Mouse (Mus musculus): Measurements from ENCODE around the gene Krt17. TPM values are rescaled to one million over a fixed set of nuclear protein-coding genes. Genes with fewer than 3 reads are reported as not detected.

Krt17 gene
- polyA plus RNA-seq, 1 experiment from 2014 or later: 1.8 TPM

DNA sequence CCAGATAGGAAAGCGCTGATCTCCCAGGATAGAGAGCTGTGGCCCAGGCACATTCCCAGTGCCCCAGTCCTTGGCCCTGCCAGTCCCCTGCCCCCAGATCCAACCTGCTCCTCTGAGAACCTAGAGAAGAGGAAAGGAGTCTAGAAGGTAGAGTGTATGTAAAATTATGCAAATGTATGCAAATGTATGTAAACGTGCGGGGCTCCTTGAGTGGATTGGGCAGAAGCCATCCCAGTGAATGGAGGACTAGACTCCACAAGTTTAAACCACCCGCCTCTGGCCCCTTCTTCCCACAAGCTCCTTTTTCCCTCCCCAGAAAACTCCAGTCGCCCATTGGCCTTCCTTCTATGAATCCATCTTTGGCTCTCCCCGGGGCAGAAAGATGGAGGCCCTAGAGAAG is 32.1 kb upstream of the Krt17 start:
- H3K9me3 ChIP-seq (replicated peaks; ENCODE audit: control insufficient read depth, low read length): no peaks in the 10 kb centered on the region
- no peak overlapping the region for H3K27ac ChIP-seq (replicated peaks; ENCODE audit: low read depth, low read length)
- ATAC-seq (replicated peaks; ENCODE audit: insufficient number of reproducible peaks, low FRiP score, low TSS enrichment, low read depth) (no peak), DNase-seq (ENCODE audit: low spot score) (no peak)
- H3K4me2 ChIP-seq (ENCODE audit: low read depth, low read length): no peak overlapping the region
- H3K4me1 ChIP-seq (ENCODE audit: control insufficient read depth, insufficient read depth, low read length): no peaks in the 10 kb centered on the region
- H3K36me3 ChIP-seq (replicated peaks; ENCODE audit: control insufficient read depth, insufficient read depth, low read depth, low read length): no peaks in the 10 kb centered on the region
- no peak overlapping the region for H3K4me3 ChIP-seq (ENCODE audit: low read depth, low read length)
- no peak overlapping the region for H3K9ac ChIP-seq (replicated peaks; ENCODE audit: low read length)
- WGBS: 57% methylated on average over 6 of the region's 6 CpGs
- H3K27me3 ChIP-seq (ENCODE audit: control insufficient read depth, insufficient read depth, low read length): no peaks in the 10 kb centered on the region

DNA sequence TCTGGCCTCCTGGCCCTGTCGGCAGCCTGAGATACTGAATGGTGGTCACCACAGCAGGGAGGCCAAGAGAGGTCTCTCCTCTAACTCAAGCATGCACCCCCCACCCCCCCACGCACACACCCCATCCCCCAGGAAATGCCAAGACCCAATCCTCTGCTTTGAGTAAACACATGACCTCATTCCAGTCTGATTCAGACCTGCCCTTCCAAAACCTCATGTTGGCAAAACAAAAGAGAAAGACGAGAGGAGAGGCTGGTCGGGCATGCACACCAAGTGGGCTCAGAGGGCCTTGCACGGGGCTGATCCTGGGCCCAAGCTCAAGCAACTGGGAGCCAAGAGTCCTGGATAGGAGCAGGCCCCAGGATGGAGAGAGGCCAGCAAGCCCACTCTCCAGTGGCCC is 29.4 kb upstream of the Krt17 start:
- Histone ChIP-seq H3K4me2 (ENCODE audit: low read depth, low read length) (no peak overlapping the region), H3K9ac (replicated peaks; ENCODE audit: low read length) (no peak overlapping the region), H3K27me3 (ENCODE audit: control insufficient read depth, insufficient read depth, low read length) (no peaks in the 10 kb centered on the region), H3K27ac (replicated peaks; ENCODE audit: low read depth, low read length) (no peak overlapping the region), H3K4me1 (ENCODE audit: control insufficient read depth, insufficient read depth, low read length) (no peaks in the 10 kb centered on the region), H3K4me3 (ENCODE audit: low read depth, low read length) (no peak overlapping the region), H3K9me3 (replicated peaks; ENCODE audit: control insufficient read depth, low read length) (no peaks in the 10 kb centered on the region), H3K36me3 (replicated peaks; ENCODE audit: control insufficient read depth, insufficient read depth, low read depth, low read length) (no peaks in the 10 kb centered on the region)
- no peak for ATAC-seq (replicated peaks; ENCODE audit: insufficient number of reproducible peaks, low FRiP score, low TSS enrichment, low read depth)
- WGBS: 36% methylated on average over 5 of the region's 5 CpGs
- DNase-seq (ENCODE audit: low spot score): no peak

GRCm38 (mm10) chr11:100288942-100289341 is 28.1 kb upstream of the Krt17 start:
- Histone ChIP-seq H3K4me3 (ENCODE audit: low read depth, low read length) (no peak overlapping the region), H3K4me2 (ENCODE audit: low read depth, low read length) (no peak overlapping the region), H3K4me1 (ENCODE audit: control insufficient read depth, insufficient read depth, low read length) (no peaks in the 10 kb centered on the region), H3K36me3 (replicated peaks; ENCODE audit: control insufficient read depth, insufficient read depth, low read depth, low read length) (no peaks in the 10 kb centered on the region), H3K9me3 (replicated peaks; ENCODE audit: control insufficient read depth, low read length) (no peaks in the 10 kb centered on the region), H3K27ac (replicated peaks; ENCODE audit: low read depth, low read length) (no peak overlapping the region), H3K9ac (replicated peaks; ENCODE audit: low read length) (no peak overlapping the region), H3K27me3 (ENCODE audit: control insufficient read depth, insufficient read depth, low read length) (no peaks in the 10 kb centered on the region)
- DNase-seq (ENCODE audit: low spot score): no peak
- 90% methylated on average over 6 of the region's 6 CpGs for WGBS
- no peak for ATAC-seq (replicated peaks; ENCODE audit: insufficient number of reproducible peaks, low FRiP score, low TSS enrichment, low read depth)

- no peak overlapping the region for H3K4me2 ChIP-seq (ENCODE audit: low read depth, low read length)
- DNase-seq (ENCODE audit: low spot score) (no peak), ATAC-seq (replicated peaks; ENCODE audit: insufficient number of reproducible peaks, low FRiP score, low TSS enrichment, low read depth) (no peak; the same call in 1 of the 2 replicates)
- no peak overlapping the region for H3K4me3 ChIP-seq (ENCODE audit: low read depth, low read length)
- 32% methylated on average over 10 of the region's 10 CpGs for WGBS
- no peak overlapping the region for H3K9ac ChIP-seq (replicated peaks; ENCODE audit: low read length)
- H3K36me3 ChIP-seq (replicated peaks; ENCODE audit: control insufficient read depth, insufficient read depth, low read depth, low read length): no peaks in the 10 kb centered on the region
- H3K27me3 ChIP-seq (ENCODE audit: control insufficient read depth, insufficient read depth, low read length): no peaks in the 10 kb centered on the region
- H3K9me3 ChIP-seq (replicated peaks; ENCODE audit: control insufficient read depth, low read length): no peaks in the 10 kb centered on the region
- H3K4me1 ChIP-seq (ENCODE audit: control insufficient read depth, insufficient read depth, low read length): no peaks in the 10 kb centered on the region
- H3K27ac ChIP-seq (replicated peaks; ENCODE audit: low read depth, low read length): no peak overlapping the region
Observed at GRCm38 (mm10) chr11:100287024-100287423, 26.2 kb upstream of the Krt17 start.

DNA sequence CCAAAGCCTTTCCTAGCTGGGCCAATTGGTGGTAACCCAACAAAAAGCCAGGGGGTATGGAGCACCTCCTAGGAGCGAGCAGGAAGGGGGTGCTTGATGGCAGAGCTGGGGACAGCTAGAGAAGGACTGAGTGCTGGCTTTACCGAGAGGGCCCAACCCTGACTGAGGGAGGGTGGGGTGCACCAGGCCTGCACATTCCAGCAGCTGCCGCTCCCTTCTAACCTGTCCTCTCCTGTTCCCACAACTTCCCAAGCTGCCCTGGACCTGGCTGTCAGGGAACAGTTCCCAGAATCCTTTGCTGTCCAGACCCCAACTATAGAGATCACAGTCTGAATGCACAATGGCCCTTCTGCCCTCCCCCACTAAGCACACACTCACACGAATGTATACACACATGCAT is 24.2 kb upstream of the Krt17 start:
- H3K9me3 ChIP-seq (replicated peaks; ENCODE audit: control insufficient read depth, low read length): no peaks in the 10 kb centered on the region
- H3K4me1 ChIP-seq (ENCODE audit: control insufficient read depth, insufficient read depth, low read length): no peaks in the 10 kb centered on the region
- H3K4me3 ChIP-seq (ENCODE audit: low read depth, low read length): no peak overlapping the region
- H3K9ac ChIP-seq (replicated peaks; ENCODE audit: low read length): no peak overlapping the region
- no peaks in the 10 kb centered on the region for H3K36me3 ChIP-seq (replicated peaks; ENCODE audit: control insufficient read depth, insufficient read depth, low read depth, low read length)
- DNase-seq (ENCODE audit: low spot score) (no peak), ATAC-seq (replicated peaks; ENCODE audit: insufficient number of reproducible peaks, low FRiP score, low TSS enrichment, low read depth) (no peak)
- WGBS: 77% methylated on average over 4 of the region's 4 CpGs
- H3K27ac ChIP-seq (replicated peaks; ENCODE audit: low read depth, low read length): no peak overlapping the region
- no peaks in the 10 kb centered on the region for H3K27me3 ChIP-seq (ENCODE audit: control insufficient read depth, insufficient read depth, low read length)
- no peak overlapping the region for H3K4me2 ChIP-seq (ENCODE audit: low read depth, low read length)

GRCm38 (mm10) chr11:100282549-100282948 is 21.7 kb upstream of the Krt17 start:
- Histone ChIP-seq H3K9ac (replicated peaks; ENCODE audit: low read length) (no peak overlapping the region), H3K36me3 (replicated peaks; ENCODE audit: control insufficient read depth, insufficient read depth, low read depth, low read length) (no peaks in the 10 kb centered on the region), H3K4me1 (ENCODE audit: control insufficient read depth, insufficient read depth, low read length) (no peaks in the 10 kb centered on the region), H3K4me3 (ENCODE audit: low read depth, low read length) (no peak overlapping the region), H3K4me2 (ENCODE audit: low read depth, low read length) (no peak overlapping the region), H3K9me3 (replicated peaks; ENCODE audit: control insufficient read depth, low read length) (no peaks in the 10 kb centered on the region), H3K27me3 (ENCODE audit: control insufficient read depth, insufficient read depth, low read length) (no peaks in the 10 kb centered on the region), H3K27ac (replicated peaks; ENCODE audit: low read depth, low read length) (no peak overlapping the region)
- 25% methylated on average over 10 of the region's 10 CpGs for whole genome bisulfite sequencing
- 0 out of 2 replicates have a peak, but pooled peaks have one; percentile 1 for ATAC-seq (replicated peaks; ENCODE audit: insufficient number of reproducible peaks, low FRiP score, low TSS enrichment, low read depth)
- peak; percentile 82 for DNase-seq (ENCODE audit: low spot score)

DNA sequence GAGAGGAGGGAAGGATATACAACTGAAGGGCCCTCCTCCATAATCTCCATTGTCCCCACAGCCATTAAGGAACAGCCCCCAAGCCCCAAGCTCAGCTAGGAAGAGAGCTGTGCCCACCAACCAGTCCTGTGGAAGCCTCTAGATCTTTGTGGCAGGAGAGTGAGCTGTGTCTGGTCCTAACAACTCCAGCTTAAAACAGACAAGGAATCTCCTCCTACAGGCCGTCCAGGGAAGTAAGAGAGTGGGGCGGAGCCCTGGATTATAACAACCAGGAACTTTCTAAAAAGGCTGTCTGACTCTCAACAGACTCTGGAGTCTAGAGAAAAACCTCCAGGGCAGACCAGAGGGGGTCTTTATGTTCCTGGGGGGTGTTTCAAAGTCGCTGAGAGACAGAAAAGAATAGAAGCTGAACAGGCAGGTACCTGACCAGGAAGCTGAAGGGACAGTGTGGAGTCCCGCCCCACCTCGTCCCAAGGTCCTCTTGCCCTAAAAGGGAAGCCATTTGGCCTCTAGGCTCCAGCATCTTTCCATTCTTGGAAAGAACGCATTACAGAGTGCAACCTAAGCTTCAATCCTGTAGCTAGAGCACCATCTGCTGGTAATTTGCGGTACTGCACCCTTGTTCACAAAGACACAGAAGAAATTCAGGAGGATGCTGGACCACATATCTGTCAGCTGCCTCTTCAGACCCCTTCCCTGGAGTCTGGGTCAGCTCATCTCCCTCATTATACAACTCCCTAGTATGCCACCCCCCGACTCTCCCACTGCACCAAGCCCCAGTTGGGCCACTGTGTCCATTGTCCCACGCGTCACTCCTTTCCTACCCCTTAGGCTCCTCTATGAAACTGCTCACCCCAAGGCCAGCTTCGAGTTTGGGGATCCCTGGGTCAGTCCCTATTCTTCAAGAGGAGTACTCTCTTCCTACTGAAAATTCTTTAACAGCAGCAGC is 21.0 kb upstream of the Krt17 start:
- peak; percentile 95 for DNase-seq (ENCODE audit: low spot score)
- Histone ChIP-seq H3K9me3 (replicated peaks; ENCODE audit: control insufficient read depth, low read length) (no peaks in the 10 kb centered on the region), H3K36me3 (replicated peaks; ENCODE audit: control insufficient read depth, insufficient read depth, low read depth, low read length) (no peaks in the 10 kb centered on the region), H3K9ac (replicated peaks; ENCODE audit: low read length) (no peak overlapping the region), H3K4me2 (ENCODE audit: low read depth, low read length) (no peak overlapping the region), H3K4me3 (ENCODE audit: low read depth, low read length) (no peak overlapping the region), H3K27ac (replicated peaks; ENCODE audit: low read depth, low read length) (no peak overlapping the region), H3K4me1 (ENCODE audit: control insufficient read depth, insufficient read depth, low read length) (no peaks in the 10 kb centered on the region), H3K27me3 (ENCODE audit: control insufficient read depth, insufficient read depth, low read length) (no peaks in the 10 kb centered on the region)
- ATAC-seq (replicated peaks; ENCODE audit: insufficient number of reproducible peaks, low FRiP score, low TSS enrichment, low read depth): peak; percentile 14; the same call in 1 of the 2 replicates
- WGBS: 21% methylated on average over 11 of the region's 11 CpGs

DNA sequence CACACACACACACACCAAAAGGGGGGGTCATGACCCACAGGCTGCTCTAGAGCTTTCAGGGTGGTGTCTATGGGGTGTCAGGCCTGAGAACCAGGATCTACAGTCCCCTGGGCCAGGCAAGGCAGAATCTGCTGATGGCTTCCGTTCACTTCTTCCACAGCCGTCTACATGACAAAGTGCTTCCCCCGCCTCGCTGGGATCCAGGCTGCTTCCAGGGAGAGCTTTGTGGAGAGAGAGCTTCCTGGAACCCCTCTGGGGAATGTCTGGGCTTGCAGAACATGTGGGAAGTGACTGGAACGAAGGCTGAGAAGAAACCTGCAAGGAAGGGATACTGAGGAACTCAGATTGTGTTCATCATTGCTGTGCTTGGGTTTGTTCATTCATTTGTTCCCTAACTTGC is 17.9 kb upstream of the Krt17 start:
- Histone ChIP-seq H3K4me2 (ENCODE audit: low read depth, low read length) (no peak overlapping the region), H3K4me3 (ENCODE audit: low read depth, low read length) (no peak overlapping the region), H3K4me1 (ENCODE audit: control insufficient read depth, insufficient read depth, low read length) (no peaks in the 10 kb centered on the region), H3K9me3 (replicated peaks; ENCODE audit: control insufficient read depth, low read length) (no peaks in the 10 kb centered on the region), H3K27ac (replicated peaks; ENCODE audit: low read depth, low read length) (no peak overlapping the region), H3K36me3 (replicated peaks; ENCODE audit: control insufficient read depth, insufficient read depth, low read depth, low read length) (no peaks in the 10 kb centered on the region), H3K9ac (replicated peaks; ENCODE audit: low read length) (no peak overlapping the region), H3K27me3 (ENCODE audit: control insufficient read depth, insufficient read depth, low read length) (no peaks in the 10 kb centered on the region)
- no peak for DNase-seq (ENCODE audit: low spot score)
- WGBS: 64% methylated on average over 5 of the region's 5 CpGs
- no peak for ATAC-seq (replicated peaks; ENCODE audit: insufficient number of reproducible peaks, low FRiP score, low TSS enrichment, low read depth)

Measured in embryonic facial prominence, embryonic 11.5 days (tissue).